Mouse (Mus musculus): Measurements from ENCODE around the gene Aqp3.

GRCm38 (mm10) chr4:41129406-41129805 lies 31.4 kb upstream of the Aqp3 start:
- TF ChIP-seq CTCF (IDR thresholded peaks at IDR 0.05; ENCODE audit: low read depth, low read length) (peak; percentile 57), POLR2A (IDR thresholded peaks at IDR 0.05; ENCODE audit: insufficient read depth, low read length) (no peak)

Data from ES-Bruce4 (cell line).